Mouse (Mus musculus) spleen, embryonic (tissue): Measurements from ENCODE around the gene Gm43064.
"Not testable (repeated sequence)": the region's sequence is repeated elsewhere in the genome, so short reads cannot be mapped to it uniquely, and the experiment has no call there.

Experiments
- CTCF ChIA-PET: fragments of 350-600 bp; sonication (Branson Sonifier 250); formaldehyde crosslinking; loops from one replicate; lab custom pipeline; 2022; lab: Charles Lee

Gene Gm43064

DNA sequence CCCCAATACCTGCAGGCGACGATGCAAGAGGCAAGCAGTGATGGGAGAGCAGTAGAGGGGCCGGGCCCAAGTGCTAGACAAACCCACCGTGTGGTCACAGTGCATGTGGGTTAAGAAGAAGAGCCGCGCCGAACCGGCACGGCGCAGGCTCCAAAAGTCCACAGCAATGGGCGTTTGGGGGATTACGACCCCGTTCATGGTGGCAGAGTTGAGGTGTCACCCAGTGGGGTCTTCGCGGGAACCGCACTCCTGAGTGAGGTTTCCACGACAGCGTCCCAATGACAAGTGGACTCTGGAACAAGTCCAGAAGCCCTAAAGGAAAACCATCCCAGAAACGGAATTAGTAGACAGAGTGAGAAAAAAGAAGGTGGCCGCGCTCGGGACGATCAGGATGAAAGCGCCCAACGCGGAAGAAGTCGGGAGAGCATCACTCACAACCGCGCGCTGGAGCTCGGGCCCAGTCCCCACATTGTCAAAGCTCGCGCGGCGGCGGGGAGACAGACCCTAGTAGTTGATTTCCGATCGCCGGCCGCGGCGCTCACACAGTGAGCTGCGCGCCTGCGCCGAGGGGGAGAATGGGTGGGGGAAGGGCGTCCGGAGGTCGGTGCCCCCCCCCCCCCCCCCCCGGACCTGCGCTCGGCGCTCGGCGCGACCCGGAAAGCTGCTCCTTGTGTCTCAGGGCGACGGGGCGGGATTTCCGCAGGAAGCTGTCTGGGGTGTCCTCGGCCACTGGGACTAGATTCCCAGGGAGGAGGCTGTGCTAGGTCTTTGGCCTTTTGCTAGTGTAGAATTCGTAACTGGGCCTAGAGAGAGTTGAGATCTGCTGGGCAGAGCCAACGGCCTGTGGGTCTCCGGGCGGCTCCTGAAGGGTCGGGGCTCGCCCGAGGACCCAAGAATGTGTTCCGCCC is at the start of gene Gm43064, which contains the start of the genes Dclre1b and Ap4b1:
TSS of gene Gm43064 (plus strand) at position 683 of the 908 bp plus-strand sequence.
TSS of gene Dclre1b (minus strand) at position 554 of the 908 bp plus-strand sequence.
TSS of gene Ap4b1 (plus strand) at position 630 of the 908 bp plus-strand sequence.
- CTCF ChIA-PET = no interaction called here

DNA sequence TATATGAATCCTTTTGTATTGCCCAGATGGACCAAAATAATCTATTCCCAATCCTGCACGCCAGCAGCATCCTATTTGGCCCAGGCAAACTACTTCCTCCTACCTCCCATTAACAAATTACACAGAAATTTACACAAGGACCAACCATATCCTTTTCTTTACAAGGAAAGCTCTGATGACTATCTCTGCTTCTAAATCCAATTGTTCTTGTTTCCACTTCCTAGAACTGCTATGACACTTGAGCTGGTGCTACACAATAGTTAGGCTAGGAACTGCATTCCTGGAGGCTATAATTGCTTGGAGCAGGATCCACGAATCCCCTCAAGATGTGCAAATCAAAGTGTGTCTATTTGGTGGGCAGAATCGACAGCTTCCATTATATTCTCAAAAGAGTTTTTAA is 42.6 kb upstream of the Gm43064 start:
- CTCF ChIA-PET = interaction anchor here (0.6 kb wide), 1 partner anchor 56 kb away, joined by 6 read pairs; no protein-coding TSS in a partner anchor

DNA sequence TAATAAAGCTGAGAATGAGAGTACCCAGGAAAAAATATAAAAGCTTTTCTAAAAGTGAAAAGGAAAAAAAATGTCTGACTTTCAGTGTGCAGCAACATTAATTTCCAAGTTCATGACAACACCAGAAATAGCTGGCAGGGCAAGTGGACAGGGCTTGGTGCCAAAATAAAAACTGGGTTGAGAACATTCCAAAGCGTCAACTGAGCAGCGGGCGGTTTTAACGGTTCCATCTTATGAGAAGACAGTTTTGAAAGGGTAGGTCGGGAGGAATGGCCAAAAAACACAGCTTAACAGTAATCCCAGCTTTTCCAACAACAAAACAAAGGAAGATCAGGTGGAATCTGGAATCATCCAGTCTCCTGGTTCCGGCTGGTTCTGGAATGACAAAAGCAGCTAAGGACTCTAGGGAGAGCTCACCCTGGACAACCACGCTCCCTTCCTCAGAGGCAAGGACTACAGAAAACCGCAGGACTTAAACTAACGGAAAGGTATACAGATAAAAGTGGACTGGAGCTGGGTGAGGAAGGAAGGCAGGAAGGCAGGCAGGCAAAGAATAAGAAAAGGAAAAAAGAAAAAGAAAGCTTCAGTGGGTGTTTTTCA is 37.7 kb upstream of the Gm43064 start:
- CTCF ChIA-PET = interaction anchor here (0.7 to 1.2 kb wide), 2 partner anchors 18 to 30 kb away, joined by 3 to 6 read pairs; no protein-coding TSS in a partner anchor

DNA sequence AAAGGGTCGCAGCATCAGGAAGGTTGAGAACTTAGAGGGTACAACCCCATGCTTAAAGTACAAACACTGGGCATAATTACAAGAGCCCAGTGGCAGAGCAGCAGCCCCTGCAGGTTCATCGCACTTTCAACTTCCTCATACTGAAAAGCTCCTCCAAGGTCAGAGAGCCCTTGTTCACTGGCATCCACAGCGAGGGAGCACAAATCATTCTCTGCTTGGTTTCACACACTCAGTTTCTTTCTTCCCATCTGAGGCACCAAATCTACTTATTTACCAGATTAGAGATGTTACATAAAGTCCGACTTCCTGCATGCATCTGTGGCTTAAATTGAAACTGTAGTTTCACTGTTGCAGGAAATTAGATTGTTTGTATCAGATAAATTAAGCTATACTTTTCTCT is 36.5 kb upstream of the Gm43064 start:
- CTCF ChIA-PET = interaction anchor here (1.2 kb wide), 2 partner anchors 17 to 29 kb away, joined by 3 to 6 read pairs; no protein-coding TSS in a partner anchor

DNA sequence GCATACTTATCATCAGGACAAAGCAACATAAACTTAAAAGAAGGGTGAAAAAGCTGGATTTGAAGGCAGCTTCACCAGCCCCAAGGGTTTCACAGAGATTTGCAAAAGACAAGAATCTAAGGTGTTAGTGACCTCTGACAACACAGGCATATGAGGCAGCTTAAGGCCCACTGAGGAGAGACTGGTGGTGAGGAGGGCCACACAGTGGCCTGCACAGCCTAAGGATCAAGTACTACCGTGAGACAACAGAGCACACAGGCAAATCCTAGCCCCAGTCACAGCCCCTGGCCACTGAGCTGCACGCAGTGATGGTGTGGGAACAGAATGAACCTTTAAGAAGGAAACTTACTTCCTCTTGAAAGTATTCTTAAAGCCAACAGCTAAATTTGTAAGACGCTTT is 35.9 kb upstream of the Gm43064 start:
- CTCF ChIA-PET = interaction anchor here (0.9 to 1.2 kb wide), 3 partner anchors 10 to 29 kb away, joined by 3 to 8 read pairs (median 3); no protein-coding TSS in a partner anchor

DNA sequence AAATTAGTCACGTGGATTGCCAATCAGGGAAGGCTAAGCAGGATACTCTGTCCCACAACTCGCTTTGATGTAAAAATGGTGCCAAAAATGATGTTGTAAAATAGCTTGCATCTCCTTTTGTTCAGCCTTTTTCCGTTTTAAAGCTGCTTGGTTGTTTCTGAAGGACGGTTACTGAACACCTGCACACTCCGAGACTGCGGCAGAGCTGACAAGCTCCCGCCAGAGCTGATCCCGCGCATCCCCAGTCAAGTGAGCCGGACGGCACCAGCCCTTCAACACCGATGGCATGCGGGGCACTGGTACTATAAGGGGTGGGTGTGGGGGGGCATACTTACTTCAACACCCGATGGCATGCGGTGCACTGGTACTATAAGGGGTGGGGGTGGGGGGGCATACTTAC is 35.4 kb upstream of the Gm43064 start:
- CTCF ChIA-PET = interaction anchor here (0.9 to 1.2 kb wide), 3 partner anchors 10 to 28 kb away, joined by 3 to 8 read pairs (median 3); no protein-coding TSS in a partner anchor

DNA sequence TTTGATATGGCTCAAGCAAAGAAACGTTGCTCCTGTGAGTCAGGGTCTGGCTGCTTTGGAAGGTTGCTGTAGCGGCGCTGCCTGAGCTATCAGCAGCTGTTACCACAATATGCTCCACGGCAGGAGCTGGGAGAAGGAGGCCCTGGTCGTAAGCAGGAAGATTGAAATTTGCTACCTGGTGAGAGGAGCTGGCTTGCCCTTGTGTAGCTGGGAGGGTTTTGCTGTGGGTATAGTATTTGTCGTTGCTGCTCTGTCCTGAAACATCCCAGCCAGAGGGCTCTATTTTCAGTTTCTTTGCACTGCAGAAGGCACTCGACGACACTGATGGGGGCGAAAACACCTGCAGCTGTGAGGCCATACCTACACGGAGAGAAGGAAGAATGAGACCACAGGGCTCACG is 31.4 kb upstream of the Gm43064 start:
- CTCF ChIA-PET = interaction anchor here (0.7 kb wide), 1 partner anchor 108 kb away, joined by 4 read pairs; no protein-coding TSS in a partner anchor

DNA sequence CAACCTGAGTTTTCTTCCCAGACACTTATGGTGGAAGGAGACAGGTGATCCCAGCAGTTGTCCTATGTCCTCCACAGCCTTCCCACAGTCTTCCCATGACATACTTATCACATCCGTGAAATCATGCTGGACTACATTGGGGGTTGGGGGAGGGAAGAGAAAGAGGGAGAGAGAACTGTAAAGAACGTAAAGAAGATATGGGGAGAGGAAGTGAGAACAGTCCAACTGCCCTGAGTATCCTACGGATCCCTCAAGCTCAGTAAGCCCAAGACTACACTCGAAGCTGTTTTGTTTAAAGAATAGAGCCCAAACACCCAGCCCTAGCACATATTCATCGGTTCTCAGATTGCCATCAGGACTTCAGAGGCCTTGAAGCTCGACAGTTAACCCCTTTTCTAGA is 30.7 kb upstream of the Gm43064 start:
- CTCF ChIA-PET = interaction anchor here (0.9 kb wide), 1 partner anchor 10 kb away, joined by 3 read pairs; no protein-coding TSS in a partner anchor

DNA sequence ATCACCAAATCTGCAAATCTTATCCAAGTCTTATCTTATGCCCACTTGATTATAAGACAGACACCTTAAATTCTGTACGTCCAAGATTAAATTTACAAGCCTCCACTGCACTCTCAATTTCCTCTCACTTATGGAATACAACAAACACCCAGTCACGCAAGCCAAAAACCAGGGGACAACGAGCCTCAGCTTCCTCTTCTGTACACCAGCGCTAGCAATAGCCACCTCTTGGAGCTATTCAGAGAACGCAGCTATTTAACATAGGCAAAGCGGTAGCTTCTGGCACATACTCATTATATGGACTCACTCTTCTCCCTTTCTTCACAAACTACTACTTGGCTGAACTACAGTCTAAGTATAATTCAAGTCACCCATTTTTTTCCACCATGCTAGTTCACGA is 30.2 kb upstream of the Gm43064 start:
- CTCF ChIA-PET = interaction anchor here (0.9 kb wide), 1 partner anchor 10 kb away, joined by 3 read pairs; no protein-coding TSS in a partner anchor

DNA sequence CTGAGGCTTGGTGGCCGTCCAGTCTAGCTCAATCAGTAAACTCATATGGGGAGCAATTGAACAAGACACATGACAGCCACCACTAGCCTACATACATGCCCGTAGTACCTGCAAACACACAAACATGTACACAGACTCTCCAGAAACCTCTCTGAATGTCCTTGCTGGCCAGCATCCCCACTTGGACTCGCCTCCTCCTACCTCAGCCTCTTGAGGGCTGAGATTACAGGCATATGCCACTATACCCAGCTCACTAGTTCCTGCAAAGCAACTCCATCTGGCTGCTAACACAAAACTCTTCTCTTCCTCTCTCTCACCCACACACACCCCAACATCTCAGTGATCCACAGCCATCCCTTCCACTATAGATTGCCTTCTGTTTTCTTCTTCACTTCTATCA is 29.1 kb upstream of the Gm43064 start:
- CTCF ChIA-PET = no interaction called here

DNA sequence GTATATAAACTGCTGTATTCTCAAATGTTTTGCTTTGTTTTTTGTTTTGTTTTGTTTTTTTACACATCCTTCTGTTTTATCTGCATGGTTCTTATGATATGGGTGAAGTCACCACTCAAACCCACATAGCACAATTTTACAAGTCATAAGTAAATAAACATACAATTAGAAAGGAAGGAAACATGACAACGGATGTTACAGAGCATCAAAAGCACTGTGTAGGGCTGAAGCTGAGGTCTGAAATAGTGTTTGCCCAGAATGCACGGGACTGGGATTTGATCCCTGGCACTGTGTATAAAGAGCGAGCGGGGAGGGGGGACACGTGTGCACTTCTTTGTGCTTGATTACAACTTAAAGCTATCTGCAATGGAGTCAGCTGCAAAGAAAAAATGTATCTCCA is 28.6 kb upstream of the Gm43064 start:
- CTCF ChIA-PET = interaction anchor here (0.7 kb wide), 1 partner anchor 12 kb away, joined by 3 read pairs; no protein-coding TSS in a partner anchor

DNA sequence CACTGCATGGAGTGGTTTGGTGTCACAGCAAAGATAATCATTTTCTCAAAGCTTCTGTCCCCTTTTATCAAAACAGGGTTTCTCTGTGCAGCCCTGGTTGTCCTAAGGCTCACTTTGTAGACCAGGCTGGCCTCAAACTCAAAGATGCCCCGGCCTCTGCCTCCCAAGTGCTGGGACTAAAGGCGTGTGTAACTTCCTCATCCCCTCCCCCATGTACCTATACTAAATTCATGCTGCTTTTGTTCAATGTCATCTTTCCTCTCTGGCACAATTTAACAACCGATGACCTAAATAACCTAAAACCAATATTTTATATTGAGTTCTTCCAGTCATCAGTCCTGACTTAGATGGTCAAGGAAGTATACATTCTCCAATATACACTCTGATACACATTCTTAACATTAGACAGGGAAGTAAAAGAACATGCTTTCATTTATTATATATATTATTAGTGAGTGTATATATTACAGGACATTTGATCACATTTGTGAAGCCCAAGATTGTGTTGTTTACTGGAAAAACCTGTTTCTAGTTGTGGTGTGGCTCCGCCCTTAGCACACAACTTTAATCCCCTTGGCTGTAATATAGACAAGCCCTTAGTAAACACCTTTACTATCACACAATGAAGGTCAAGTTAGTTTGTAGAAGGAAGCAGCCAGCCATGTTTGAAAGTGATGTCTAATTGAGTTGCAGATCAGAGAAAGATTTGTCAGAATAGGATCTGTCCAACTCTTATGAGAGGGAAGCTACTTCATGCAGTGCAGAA is 26.3 kb upstream of the Gm43064 start:
- CTCF ChIA-PET = interaction anchor here (0.6 to 0.9 kb wide), 2 partner anchors 9 to 28 kb away, joined by 3 read pairs; no protein-coding TSS in a partner anchor

DNA sequence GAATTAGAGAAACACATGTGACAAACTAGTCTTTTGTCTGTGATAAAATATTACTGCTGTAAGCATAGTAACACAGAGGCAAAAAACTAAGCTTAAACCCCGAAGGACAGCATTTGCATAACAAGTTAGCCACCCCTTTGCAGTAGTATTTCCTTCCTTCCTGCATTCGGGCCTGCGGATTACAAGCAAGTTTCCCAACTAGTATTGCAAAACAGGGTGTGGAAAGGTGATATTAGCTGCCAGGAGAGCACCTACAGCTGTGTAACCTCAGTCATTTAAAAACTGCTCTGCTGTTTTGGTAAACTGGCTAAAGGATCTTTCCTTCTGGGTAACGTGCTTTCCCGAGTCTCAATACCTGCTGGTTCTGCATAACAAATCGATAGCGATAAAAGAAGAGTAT is 22.1 kb upstream of the Gm43064 start:
- CTCF ChIA-PET = no interaction called here

DNA sequence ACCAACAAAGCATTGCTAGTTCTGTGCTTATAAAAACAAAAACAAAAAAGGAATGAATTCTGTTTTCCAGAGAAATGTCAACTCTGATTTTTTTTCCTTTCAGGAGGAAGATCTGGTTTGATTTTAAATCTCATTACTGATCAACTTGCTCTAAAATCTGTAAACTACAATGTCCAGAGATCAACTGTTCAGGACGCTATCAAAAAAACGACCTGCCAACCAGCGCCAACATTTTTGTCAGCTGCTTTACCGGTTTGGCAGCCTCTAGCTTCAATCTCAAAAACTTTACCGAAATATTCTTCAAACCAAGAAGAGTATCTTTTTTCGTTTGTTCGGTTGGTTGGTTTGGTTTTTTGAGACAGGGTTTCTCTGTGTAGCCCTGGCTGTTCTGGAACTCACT is 20.3 kb upstream of the Gm43064 start:
- CTCF ChIA-PET = interaction anchor here (0.7 to 2.0 kb wide), 5 partner anchors 10 to 27 kb away, joined by 3 to 6 read pairs (median 5); no protein-coding TSS in a partner anchor

DNA sequence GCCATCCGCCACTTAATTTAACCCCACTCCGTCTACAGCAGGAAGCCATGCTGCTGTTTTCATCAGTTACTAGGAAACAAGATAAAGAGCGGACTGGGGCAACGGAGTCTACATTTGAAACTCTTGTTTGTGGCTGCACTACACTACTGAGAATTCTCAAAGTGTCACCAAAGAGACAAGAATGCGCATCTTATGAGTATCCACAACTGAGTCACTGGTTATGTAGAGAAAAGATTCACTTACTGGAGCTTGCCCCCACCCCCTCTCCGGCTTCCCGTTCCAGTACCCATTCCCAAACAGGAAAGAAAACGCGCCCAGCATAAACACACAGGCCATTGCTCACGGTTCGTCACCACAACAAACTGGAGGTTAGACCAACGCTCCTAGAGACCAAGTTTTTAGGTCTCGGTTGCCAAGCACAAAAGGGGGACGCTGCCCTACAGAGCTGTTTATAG is 19.5 kb upstream of the Gm43064 start:
- CTCF ChIA-PET = interaction anchor here (0.7 to 2.0 kb wide), 4 partner anchors 11 to 18 kb away, joined by 3 to 6 read pairs (median 6); no protein-coding TSS in a partner anchor

DNA sequence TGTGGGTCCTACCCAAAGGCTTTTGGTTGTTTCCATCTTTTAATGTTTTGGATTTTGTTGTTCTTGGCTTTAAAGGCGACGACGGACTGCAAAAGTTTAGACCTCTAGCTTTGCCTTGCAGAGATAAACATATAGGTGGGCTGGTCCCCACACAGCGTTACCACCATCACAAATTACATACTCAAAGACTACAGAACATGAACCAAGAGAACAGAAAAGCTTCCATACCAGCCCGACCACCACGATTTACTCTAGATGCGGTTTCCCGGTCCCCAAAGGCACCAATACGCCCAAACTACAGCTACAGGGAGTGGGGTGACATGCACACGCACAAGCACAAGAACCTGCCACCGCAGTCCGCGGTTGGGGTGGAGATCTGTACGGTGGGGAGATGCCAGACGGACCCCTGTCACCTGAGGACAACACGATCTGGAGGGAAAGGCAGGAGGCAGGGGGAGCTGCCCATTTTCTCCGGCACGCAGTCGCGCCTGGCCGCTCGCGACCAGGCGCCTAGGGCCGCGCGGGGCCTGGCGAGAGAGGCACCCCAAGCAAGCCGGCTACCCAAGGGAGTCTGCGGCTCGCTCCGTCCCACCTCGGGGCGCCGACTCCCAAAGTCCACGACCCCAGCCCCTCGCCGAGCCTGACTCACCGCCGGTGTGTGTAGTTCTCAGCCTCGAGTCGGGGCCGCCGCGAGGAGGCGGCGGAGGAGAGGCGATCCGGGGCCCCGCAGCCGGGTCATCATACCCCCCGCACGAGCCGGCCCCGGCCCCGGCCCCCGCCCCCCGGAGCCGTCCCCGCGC is 18.8 kb upstream of the Gm43064 start:
- CTCF ChIA-PET = interaction anchor here (0.9 to 2.0 kb wide), 3 partner anchors 11 to 18 kb away, joined by 3 to 6 read pairs (median 6); no protein-coding TSS in a partner anchor

DNA sequence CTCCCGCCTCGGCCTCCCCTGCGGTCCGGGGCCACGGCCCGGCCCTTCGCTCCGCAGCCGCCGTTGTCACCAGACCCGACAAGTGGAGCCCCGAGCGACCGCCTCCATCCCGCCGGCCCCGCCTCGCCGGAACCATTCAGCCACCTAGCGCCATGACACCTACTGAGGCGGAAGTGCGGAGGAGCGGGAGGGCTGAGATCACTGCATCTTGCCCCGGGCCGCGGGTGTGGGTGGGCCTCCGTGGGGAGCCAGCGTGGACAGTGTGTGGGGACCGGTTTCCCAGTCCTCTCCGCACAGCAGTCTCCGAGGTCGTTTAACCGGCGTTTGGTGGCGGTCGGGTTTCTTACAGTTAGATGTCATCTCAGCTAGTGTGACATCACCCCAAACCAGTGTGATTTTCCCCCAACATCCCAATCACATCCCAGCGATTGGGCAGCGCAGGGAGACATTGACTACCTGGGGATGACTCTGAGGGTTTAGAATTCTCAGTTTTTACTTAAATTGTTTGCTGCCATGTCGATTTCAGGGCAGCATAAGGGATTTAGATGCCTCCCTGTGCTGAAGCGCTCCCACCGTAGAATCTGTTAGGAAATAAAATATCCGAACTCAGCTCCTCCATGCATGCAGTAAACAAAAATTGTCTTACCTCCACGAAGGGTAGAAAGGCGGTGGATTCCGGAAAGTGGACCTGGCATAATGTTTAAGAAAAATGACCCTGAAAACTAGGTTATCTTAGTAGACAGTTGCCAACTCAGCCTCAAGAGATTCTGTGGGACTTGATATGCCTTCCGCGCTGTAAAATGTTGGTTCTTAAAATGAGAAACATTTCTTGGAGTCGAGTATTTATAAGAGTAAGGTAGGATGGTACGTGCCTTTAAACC is 17.9 kb upstream of the Gm43064 start, which contains the start of gene Hipk1:
TSS of gene Hipk1 (minus strand) at position 334 of the 881 bp plus-strand sequence.
- CTCF ChIA-PET = no interaction called here

DNA sequence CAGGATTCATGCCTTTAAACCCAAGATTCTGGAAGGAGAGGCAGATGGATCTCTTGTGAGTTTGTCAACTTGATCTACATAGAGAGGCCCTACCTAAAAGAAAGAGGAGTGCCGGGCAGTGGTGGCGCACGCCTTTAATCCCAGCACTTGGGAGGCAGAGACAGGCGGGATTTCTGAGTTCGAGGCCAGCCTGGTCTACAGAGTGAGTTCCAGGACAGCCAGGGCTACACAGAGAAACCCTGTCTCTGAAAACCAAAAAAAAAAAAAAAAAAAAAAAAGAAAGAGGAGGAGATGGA is 17.3 kb upstream of the Gm43064 start:
- CTCF ChIA-PET = not testable (repeated sequence)

DNA sequence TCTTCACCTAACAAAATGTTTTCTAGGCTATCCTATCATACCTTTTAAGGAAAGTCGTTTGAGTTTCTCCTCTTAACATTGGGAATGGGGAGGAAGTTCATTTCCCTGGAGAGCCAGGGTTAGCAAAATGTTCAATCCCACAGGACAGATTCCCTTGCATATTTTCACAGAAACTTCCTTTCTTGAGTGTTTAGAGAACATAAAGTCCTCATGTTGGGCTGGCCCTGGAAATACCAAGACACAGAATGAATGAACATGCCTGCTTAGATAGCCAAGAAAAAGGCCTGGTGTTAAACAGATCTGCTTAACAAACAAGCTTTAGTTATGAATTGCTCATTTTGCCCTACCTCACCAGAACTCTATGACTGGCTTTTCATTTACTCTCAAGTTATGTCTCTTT is 16.8 kb upstream of the Gm43064 start:
- CTCF ChIA-PET = no interaction called here
